Mouse (Mus musculus): ENCODE results near the gene Rgs21. TPM values are rescaled to one million over a fixed set of nuclear protein-coding genes. Genes with fewer than 3 reads are reported as not detected.

The Rgs21 gene
- not detected in 2 replicates for total RNA-seq (2017)

DNA sequence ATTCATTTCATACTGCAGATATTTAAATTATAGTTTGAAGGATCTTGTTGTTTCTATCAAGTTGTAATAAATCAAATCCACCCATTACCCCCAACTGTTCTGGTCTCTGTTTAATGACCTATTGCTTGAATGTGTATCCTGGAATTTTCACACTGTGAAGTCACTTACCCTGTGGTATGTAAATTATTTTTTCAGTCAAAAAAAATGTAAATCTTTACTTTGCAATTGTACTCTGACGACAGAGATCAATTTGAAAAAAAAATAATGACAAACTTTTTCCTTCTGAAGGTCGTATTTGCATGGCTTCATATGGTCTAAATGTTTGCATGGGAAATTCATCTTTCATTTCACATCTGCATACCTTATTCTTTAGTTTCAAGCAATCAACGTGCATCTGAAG lies at the start of gene Rgs21:
Gene Rgs21 (minus strand): TSS at position 101 of the 400 bp plus-strand sequence.
- ATAC-seq (ENCODE audit: extremely low read depth, insufficient number of reproducible peaks, low FRiP score, poor library complexity, severe bottlenecking): no peak

DNA sequence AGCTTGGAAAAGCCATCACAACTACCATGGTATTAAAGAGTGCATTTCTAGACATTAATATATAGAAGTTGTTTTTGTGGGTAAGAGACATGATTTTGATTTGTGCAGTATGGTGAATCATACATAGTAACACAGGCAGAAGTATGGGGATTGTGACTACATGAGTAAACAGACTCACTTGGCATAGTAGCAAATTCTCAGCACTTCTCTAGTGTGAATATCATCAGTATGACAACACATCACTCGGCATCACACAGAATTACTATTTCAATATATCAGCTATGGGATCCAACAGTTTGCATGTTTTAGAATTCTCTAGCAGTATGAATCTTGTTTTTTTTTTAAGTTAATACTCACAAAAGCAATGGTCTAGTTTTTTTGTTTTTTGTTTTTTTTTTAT lies 36.6 kb upstream of the Rgs21 start:
- ATAC-seq (ENCODE audit: extremely low read depth, insufficient number of reproducible peaks, low FRiP score, poor library complexity, severe bottlenecking): no peak

DNA sequence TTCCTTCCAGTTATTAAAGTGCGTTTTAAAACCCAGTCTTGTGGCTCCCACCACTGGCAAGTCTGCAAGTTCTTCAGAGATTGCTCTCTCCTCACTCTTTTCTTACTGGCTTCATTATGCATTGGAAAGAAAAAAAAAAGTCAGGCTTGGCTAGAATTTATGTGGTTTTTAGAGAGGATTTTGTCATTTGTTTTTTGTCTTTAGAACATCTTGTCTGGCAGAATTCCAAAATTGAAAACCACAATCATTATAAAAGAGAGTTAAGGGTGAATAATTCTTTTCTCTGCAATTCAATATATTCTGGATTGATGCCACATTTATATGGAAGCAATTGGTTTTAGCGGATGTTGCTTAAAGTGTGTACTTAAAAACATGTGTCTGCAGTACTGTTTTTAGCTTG lies 35.5 kb upstream of the Rgs21 start:
- no peak for ATAC-seq (ENCODE audit: extremely low read depth, insufficient number of reproducible peaks, low FRiP score, poor library complexity, severe bottlenecking)

DNA sequence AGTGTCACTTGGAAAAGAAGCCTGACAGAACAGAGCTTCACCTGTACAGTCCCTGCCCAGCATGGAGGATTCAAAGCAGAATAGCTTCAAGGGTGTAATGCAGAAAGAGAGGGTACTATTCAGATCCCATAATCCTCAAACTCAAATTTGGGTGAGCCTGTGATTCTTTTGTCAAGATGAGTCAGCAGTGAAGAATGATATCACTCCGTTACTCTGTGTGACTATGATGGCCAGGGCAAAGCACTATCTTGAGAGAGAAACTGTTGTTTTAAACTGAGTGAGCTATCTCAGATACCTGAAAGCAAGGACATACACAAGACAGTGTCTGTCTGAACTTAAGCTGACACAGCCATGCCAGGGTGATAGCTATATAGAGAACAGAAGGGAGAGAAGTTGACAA lies 11.9 kb upstream of the Rgs21 start:
- no peak for ATAC-seq (ENCODE audit: extremely low read depth, insufficient number of reproducible peaks, low FRiP score, poor library complexity, severe bottlenecking)

DNA sequence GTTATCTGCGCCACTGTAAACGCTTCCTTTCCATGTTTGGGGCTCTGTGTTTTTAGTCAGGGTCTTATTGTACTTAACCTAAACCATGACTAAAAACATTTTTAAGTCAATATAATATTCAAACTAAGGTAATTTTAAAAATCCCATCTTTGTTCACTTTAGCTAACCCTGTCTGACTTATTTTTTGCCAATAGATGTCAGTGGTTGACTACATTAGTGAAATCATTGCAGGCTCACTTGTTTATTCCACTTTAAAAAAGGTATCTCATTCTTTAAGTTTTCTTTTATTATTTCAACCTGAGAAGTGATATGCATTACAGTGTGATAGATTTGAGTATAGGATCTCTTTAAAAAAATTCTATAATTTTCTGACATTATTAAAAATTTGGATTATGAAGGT lies 5.5 kb upstream of the Rgs21 start:
- no peak for ATAC-seq (ENCODE audit: extremely low read depth, insufficient number of reproducible peaks, low FRiP score, poor library complexity, severe bottlenecking)

DNA sequence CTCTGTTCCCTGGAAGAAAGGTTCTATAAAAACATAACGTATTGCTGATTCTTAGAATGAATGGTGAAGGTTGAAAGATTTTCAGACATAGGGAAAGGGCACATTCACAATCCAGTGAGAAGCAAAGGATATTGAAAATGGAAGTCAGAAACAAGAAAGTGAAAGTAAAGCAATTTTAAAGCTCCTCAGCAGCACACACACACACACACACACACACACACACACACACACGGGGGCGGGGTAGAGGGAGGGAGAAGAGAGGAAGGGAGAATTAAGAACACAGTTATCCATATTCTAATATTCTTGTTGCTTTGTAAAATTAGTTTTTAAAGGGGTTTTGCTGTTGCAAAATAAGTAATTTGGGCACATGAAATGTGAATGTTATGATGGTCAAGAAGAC lies 2.4 kb upstream of the Rgs21 start:
- no peak for ATAC-seq (ENCODE audit: extremely low read depth, insufficient number of reproducible peaks, low FRiP score, poor library complexity, severe bottlenecking)

DNA sequence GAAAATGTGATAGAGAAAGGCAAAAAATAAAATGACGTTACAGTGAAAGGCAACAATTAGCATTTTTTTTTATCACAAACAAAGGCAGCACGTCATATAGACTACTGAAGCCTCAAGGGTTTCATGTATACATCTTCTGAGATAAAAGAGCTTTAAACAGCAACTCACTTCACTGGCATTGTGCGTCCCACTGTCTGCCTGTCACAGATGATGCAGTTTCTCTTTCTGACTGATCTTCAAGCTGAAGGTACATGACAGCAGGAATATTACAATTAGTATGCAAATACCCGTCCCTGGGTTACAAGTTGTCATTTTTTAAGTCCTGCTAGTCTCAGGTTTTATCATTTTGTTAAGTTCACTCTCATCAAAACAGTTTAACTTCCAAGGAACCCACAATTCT lies 22.3 kb downstream of the Rgs21 start:
- ATAC-seq (ENCODE audit: extremely low read depth, insufficient number of reproducible peaks, low FRiP score, poor library complexity, severe bottlenecking): no peak

DNA sequence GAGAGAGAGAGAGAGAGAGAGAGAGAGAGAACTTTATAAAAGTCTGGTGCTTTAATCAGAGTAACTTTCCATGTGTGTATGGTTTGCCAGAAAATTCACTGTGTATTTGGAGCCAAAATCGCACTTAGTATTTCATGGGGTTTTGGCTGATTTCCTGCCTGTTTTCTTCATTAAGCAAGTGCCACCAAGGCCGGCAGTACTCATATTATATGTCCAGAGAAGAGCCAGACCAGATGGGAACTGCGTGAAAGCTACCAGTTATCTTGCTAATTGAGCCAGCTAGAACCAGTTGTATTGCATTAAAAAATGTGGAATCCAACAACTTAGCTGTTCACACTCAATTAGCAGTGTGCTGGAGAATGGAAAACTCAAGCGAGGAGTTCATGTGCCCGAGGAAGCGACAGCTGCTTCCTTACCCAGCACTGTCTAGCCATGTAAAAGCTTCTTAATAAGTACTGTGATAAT lies 22.9 kb downstream of the Rgs21 start:
- ATAC-seq (ENCODE audit: extremely low read depth, insufficient number of reproducible peaks, low FRiP score, poor library complexity, severe bottlenecking): no peak

DNA sequence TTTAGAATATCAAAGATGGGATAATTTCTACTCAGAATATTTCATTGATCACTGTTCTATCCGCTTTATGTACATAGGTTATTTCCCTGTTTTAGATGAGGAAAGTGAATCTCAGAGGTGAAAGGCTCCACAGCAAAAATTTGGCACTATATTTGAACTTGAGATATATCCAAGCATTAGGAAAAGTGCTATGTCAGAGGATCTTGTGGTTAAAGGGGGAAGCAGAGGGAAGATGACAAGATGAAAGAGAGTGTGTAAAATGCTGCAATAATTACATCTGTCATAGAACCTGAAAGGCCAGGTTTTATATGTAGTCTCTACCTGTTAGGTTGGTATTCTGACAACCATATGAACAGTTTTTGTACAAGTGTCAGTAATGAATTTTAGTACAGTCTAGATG lies 35.7 kb downstream of the Rgs21 start:
- no peak for ATAC-seq (ENCODE audit: extremely low read depth, insufficient number of reproducible peaks, low FRiP score, poor library complexity, severe bottlenecking)

DNA sequence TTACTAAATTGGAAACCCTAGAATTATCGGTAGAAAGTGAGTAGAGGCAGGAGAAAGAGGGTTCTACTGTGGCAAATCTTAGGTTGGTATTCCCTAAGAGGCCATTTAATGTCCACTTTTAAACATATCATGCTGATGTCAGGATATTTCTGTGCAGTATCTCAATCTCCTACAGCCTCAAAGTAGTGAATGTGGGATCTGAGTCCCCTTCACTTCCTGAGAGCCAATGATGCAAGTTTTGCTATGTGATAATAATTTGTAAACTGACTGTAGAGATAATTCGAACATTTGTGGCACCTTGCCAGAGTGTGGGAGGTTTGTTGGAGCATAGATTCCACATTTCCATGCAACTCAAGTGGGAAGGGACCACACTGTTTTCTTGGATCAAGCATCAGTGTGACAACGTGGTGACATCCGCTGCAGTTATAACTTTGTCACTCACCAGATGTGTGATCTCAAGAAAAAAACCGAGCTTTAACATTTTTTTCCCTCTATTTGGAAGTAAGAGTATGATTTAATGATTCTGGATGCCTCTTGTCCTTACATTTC lies 49.5 kb downstream of the Rgs21 start:
- ATAC-seq (ENCODE audit: extremely low read depth, insufficient number of reproducible peaks, low FRiP score, poor library complexity, severe bottlenecking): no peak

DNA sequence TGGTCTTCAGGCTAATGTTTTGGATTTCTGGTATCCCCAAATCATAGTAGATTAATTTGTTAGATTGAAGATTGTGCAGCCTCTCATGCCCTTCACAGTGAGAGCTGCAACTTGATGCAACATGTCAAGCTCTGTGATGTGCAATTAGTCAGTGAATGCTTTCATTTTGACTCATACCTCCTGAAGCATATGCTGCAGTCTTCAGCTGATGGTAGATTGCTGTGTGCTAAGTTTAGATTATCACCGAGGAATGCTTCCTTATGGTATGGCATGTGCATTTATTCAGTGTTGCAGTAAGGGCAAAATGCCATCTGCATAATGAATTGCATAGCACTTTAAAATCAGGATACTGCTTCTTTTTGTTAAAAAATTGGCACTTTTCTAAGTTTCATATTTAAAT lies 65.2 kb downstream of the Rgs21 start:
- no peak for ATAC-seq (ENCODE audit: extremely low read depth, insufficient number of reproducible peaks, low FRiP score, poor library complexity, severe bottlenecking)

DNA sequence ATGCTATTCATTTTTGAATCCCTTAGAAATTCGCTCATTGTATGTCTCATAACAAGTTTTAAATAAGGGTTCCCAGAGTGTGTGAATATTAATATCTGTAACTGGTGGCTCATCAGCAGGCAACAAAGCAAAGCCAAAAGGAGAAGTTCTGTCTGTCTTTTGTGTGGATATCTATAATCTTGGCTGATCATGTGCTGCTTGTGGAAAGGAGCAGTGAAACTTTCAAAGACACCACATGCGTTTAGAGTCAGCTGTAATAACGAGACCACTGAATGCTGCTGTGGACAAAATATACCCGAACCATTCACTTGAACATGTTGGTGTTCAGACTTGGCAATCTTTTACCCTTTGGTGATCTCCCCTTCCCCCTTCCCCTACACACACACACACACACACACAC lies 67.0 kb downstream of the Rgs21 start:
- no peak for ATAC-seq (ENCODE audit: extremely low read depth, insufficient number of reproducible peaks, low FRiP score, poor library complexity, severe bottlenecking)

DNA sequence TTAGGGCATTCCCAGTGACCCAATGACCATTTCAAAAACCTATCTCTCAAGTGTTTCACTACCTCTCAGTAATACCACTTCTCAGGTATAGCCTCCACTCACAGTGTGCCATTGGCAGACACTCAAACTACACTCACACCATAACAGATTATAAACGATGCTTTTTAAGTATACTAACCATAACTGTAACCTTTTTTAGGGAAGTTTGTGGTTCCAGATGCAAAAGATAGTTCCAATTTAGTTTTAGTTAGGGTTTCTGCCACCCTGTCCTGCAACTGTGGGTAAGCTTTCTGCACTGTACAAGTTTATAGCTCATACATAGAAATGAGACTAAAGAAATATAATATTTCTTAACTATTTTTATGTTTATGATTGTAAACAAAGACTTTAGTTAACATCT lies 67.7 kb downstream of the Rgs21 start:
- no peak for ATAC-seq (ENCODE audit: extremely low read depth, insufficient number of reproducible peaks, low FRiP score, poor library complexity, severe bottlenecking)

DNA sequence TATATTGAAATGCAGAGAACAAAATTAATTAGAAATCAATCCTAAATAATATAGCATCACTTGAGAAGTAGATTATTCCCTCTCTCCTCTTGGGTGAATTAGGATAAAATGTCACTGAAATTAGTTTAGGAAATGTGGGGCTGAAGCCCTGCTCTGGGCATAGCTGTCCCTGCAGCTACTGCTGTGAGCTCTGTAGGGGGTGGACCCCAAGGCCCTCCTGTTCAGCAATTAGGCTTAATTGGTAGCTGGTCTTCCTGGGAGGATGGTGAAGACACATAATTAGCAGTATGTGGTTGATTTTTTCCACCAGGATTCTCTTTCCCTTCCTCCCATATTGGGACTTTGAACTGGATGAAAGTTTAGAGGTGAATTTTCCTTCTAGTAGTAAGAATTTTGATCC lies 68.7 kb downstream of the Rgs21 start:
- ATAC-seq (ENCODE audit: extremely low read depth, insufficient number of reproducible peaks, low FRiP score, poor library complexity, severe bottlenecking): no peak

DNA sequence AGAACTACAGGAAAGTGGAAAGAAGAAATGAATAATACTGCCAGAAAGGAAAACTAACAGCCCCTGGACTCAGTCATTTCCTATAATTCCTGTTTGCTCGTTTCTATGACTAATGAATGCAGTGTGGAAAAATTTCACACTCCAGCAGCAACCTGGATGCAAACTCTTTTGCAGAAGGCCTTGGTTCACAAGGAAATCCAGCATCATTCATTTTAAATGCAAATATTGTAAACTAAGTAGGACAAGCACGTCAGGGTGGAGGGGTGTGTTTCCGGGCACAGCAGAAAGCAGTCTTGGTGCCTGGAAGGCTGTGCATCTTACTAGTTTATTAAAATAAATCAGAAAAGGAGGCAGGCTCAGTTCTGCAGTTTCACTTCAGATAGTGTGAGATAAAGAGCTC lies 69.4 kb downstream of the Rgs21 start:
- no peak for ATAC-seq (ENCODE audit: extremely low read depth, insufficient number of reproducible peaks, low FRiP score, poor library complexity, severe bottlenecking)

DNA sequence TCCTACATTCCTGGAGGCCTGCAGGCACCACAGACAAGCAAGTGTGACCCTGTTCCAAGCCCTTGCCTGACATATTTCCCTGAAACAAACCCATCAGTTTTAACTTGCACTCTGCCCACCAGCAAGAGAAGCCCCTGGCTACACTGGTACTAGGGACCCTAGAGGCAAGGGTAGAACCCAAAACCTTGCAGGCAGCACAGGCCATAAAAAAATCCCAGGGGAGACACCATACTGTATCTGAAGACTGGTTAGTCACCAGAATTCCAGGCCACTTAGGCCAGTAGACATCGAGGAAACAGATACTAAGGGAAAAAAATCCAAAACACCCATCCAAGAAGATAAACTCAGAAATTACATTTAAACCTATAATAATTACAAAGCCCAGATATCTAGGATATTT lies 74.1 kb downstream of the Rgs21 start:
- ATAC-seq (ENCODE audit: extremely low read depth, insufficient number of reproducible peaks, low FRiP score, poor library complexity, severe bottlenecking): no peak

DNA sequence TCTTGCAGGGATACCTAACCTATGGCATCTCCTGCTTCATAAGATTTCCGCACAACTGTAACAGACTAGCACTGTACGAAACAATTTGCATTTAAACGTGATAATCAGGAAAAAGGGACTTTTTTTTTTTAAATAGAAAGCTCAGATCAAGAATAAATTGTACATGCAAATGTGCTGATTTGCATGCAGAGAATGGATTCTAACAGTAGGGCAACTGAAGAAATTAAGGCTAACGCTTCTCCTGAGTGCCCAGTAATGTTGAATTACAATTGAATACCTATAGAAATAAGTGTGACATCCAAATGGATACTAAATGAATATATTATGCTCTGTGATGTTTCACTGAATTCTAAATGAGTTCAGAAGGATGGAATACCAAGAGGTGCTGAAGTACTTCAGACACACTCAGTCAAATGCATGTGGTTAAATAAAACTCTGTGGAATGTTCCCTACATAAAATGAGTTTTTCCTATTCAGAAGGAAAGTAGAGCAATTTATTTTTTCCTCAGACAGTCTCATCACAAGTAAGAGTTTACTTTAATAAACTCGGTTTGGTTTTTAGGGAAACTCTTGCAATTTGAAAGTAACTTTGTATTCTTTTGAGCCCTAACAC lies 79.1 kb downstream of the Rgs21 start:
- no peak for ATAC-seq (ENCODE audit: extremely low read depth, insufficient number of reproducible peaks, low FRiP score, poor library complexity, severe bottlenecking)
